Mouse (Mus musculus): ENCODE measurements at regions not wholly inside any gene's neighbourhood (a gene's known extent, or its start where the extent isn't known, plus 50 kb on each side); places are given as distances from the start of the nearest gene placed in this dataset.
"Not testable (repeated sequence)": the region's sequence is repeated elsewhere in the genome, so short reads cannot be mapped to it uniquely, and the experiment has no call there.

DNA sequence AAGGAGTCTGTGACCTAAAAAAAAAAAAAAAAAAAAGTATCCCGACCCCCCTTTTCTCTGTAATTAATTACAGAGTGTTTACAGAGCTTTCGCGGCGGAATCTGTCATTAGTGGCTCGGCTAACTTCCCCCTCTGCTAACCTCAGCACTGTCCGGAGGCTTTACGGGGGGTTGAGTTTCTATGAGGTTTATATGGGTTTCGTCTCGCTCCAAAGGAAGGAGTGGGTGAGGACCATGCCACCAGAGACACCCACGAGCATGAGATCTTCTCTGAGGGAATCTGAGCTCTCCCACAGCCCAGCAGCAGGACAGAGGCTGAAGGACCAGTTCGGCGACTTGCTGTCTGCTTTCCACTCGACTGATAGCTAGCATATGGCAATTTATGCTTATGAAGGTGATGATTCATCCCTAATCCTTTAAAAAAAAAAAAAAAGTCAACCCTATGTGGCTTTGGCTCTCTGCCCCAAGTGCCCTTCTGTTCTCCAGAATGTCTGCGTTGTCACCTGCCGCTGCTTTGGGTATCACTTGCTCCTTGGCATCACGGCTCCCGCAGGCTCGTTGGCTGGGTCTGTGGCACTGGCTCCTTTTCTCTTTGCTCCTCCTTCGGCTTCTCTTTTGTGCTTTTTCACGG lies 55.8 kb upstream of the Jarid2 start:
- peaks cover 8% of the 10 kb centered on the region for H3K4me1 ChIP-seq (ENCODE audit: control insufficient read depth)
- no peaks in the 10 kb centered on the region; the same call in 1 of the 2 replicates for H3K9me3 ChIP-seq (ENCODE audit: control insufficient read depth, low read length)
- H3K36me3 ChIP-seq (ENCODE audit: control insufficient read depth), result no peaks in the 10 kb centered on the region
- peaks cover 62% of the 10 kb centered on the region for H3K27me3 ChIP-seq (ENCODE audit: control insufficient read depth)
- TF ChIP-seq GATA1 (IDR thresholded peaks at IDR 0.05; ENCODE audit: low read length) (no peak), TAL1 (IDR thresholded peaks at IDR 0.05; ENCODE audit: low read length) (no peak)
- no peak overlapping the region for H3K4me3 ChIP-seq (replicated peaks)

DNA sequence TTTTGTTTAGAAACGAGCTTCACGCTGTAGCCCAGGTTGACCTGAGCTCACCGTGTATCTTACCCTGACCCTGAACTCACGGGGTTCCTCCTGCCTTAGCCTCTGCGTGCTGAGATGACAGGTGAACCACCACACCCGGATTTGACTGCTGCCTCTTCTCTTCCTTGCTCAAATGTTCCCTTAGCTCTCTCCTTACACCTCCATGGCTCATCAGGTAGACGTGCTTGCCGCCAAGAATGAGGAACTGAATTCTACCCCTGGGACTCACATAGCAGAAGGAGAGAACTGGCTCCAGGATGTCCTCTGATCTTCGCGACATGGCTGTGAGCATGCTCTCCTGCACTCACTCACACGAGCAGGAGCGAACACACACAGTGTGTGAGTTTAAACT lies 55.3 kb upstream of the Jarid2 start:
- Histone ChIP-seq H3K9me3 (ENCODE audit: control insufficient read depth, low read length) (no peaks in the 10 kb centered on the region; the same call in 1 of the 2 replicates), H3K4me3 (replicated peaks) (no peak overlapping the region), H3K36me3 (ENCODE audit: control insufficient read depth) (no peaks in the 10 kb centered on the region), H3K27me3 (ENCODE audit: control insufficient read depth) (peaks cover 62% of the 10 kb centered on the region), H3K4me1 (ENCODE audit: control insufficient read depth) (peaks cover 8% of the 10 kb centered on the region)
- no peak for TF ChIP-seq GATA1 (IDR thresholded peaks at IDR 0.05; ENCODE audit: low read length)

DNA sequence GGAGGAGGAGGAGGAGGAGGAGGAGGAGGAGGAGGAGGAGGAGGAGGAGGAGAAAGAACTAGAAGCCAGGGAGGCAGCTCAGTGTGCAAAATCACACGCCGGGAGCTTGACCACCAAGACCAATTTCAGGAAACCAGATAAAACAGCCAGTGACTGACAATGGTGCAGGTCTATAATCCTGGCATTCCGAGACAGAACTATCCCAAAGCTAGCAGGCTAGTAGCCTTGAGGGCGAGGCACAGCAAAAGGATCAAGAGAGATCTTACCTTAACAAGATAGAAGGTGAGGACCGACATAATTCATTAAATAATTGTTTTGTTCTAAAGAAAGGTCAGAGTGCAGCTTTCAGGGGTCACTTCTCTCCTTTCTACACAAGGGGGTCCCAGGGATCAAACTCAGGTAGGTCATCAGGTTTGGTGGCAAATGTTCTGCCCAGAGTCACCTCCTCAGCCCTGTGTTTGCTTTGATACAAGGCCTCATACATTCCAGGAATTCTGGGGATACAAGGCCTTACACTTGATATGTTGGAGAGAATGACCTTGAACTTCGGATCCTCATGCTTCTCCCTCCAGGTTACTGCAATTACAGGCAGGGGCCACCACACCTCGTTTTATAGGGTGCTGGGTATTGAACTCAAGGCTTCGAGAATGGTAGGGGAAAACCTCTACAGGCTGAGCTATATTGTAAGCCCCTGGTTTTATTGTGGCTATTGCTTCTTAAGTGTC lies 54.2 kb upstream of the Jarid2 start:
- no peaks in the 10 kb centered on the region; the same call in 1 of the 2 replicates for H3K9me3 ChIP-seq (ENCODE audit: control insufficient read depth, low read length)
- peaks cover 8% of the 10 kb centered on the region for H3K4me1 ChIP-seq (ENCODE audit: control insufficient read depth)
- H3K27me3 ChIP-seq (ENCODE audit: control insufficient read depth), result peaks cover 62% of the 10 kb centered on the region
- H3K36me3 ChIP-seq (ENCODE audit: control insufficient read depth), result no peaks in the 10 kb centered on the region
- H3K4me3 ChIP-seq (replicated peaks), result no peak overlapping the region
- TF ChIP-seq TAL1 (IDR thresholded peaks at IDR 0.05; ENCODE audit: low read length), result no peak
- no peak for TF ChIP-seq GATA1 (IDR thresholded peaks at IDR 0.05; ENCODE audit: low read length)

DNA sequence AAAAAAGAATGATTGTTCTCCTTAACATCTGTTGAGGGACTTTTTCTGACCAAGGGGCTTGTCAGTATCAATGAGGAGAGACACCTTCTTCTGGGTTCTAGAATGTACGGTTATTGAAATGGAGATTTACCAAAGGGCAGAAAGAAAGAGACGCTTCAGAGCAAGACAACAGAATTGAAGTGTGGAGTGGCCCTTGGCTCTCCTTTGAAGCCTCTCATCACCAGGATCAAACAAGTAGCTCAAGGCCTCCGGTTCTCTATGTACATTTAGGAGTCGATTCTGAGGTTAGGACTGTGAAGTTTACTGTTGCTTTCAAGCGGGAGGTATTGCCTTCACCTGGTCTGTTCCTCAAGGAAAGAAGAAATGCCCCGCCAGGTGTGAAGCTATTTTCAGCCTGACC lies 53.2 kb upstream of the Jarid2 start:
- Histone ChIP-seq H3K27me3 (ENCODE audit: control insufficient read depth) (peaks cover 62% of the 10 kb centered on the region), H3K4me3 (replicated peaks) (no peak overlapping the region), H3K36me3 (ENCODE audit: control insufficient read depth) (no peaks in the 10 kb centered on the region), H3K4me1 (ENCODE audit: control insufficient read depth) (peaks cover 8% of the 10 kb centered on the region), H3K9me3 (ENCODE audit: control insufficient read depth, low read length) (no peaks in the 10 kb centered on the region; the same call in 1 of the 2 replicates)
- TF ChIP-seq GATA1 (IDR thresholded peaks at IDR 0.05; ENCODE audit: low read length) (no peak), TAL1 (IDR thresholded peaks at IDR 0.05; ENCODE audit: low read length) (no peak)

DNA sequence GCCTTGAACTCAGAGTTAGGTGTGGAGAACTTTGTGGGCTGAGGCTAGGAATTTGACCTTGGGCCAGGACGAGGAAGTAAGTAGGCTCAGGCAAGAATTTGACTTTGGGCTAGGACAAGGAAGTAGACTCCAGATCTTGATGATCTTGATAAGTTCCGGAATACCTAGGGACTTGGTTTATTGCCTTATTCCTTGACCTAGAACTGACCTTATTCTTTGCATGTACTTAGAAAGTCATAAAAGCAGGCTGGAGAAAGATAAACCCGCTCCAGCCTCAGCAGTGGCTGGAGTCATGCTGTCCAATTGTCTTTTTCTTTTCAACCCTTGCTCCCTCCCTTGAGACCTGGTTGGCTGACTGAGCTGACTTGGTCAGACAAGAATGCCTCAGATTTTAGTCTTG lies 51.2 kb upstream of the Jarid2 start:
- no peaks in the 10 kb centered on the region for H3K36me3 ChIP-seq (ENCODE audit: control insufficient read depth)
- peaks cover 58% of the 10 kb centered on the region for H3K27me3 ChIP-seq (ENCODE audit: control insufficient read depth)
- H3K4me3 ChIP-seq (replicated peaks), result no peak overlapping the region
- H3K9me3 ChIP-seq (ENCODE audit: control insufficient read depth, low read length), result no peaks in the 10 kb centered on the region; the same call in 1 of the 2 replicates
- peaks cover 8% of the 10 kb centered on the region for H3K4me1 ChIP-seq (ENCODE audit: control insufficient read depth)
- TF ChIP-seq TAL1 (IDR thresholded peaks at IDR 0.05; ENCODE audit: low read length) (no peak), GATA1 (IDR thresholded peaks at IDR 0.05; ENCODE audit: low read length) (no peak)

DNA sequence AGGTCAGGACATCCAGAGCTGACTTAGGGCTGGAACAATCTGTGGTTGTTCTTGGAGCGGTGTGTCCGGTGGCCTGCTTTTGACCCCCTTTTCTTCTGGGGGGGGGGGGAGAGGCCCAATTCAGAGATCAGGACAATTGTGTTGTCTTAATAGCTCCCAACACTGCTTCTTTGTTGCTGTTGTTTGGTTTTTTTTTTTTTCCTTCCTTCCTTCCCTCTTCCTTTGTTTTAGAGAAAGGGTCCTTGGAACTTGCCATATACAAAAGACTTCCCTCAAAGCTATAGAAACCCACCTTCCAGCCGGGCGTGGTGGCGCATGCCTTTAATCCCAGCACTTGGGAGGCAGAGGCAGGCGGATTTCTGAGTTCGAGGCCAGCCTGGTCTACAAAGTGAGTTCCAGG lies 49.8 kb upstream of the Jarid2 start:
- peaks cover 44% of the 10 kb centered on the region for H3K27me3 ChIP-seq (ENCODE audit: control insufficient read depth)
- H3K9me3 ChIP-seq (ENCODE audit: control insufficient read depth, low read length); H3K4me1 ChIP-seq (ENCODE audit: control insufficient read depth); H3K4me3 ChIP-seq (replicated peaks); H3K36me3 ChIP-seq (ENCODE audit: control insufficient read depth): not testable (repeated sequence)

Data from erythroblast, embryonic 14.5 days (primary cell).